Comparison of ENCODE assay signal across 9 mouse cellular contexts in the genomic region with DNA sequence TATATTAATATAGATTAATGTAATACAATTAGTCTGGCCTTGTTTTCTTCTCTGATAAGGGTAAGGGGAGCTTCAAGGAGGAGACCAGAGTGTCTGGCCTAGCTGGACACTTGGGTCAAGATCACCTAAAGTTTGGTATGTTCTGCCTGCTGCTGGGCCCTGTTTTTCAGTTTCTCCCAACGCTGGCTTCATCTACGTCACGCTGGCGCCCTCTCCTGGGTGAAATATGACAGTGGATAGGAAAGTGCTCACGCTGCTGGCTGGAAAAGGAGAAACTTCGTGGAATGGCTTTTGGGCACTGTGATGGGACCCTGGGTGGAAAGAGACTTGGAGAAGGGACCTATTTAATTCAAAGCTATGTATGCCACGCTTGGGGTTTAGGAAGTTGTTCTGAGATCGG. TPM values are rescaled to one million over a fixed set of nuclear protein-coding genes. Genes with fewer than 3 reads are reported as not detected.
DNase-seq lines count a peak whose midpoint lies in the region; ATAC-seq and TF ChIP-seq lines count a peak whose summit lies in the region.
"Had no signal": no experiment of that assay in that cellular context is flagged by ENCODE, and none has a peak within 500 bp of the region (broad histone marks: within the 10 kb centered on the region; RNA-seq: fewer than 3 reads in every experiment).

No protein-coding gene starts in this region.

- H3K9me3 ChIP-seq in heart, embryonic 15.5 days (replicated peaks): no peaks in the 10 kb centered on the region
- H3K9me3 ChIP-seq: neural tube, embryonic 12.5 days had no signal

- peaks cover 12% of the 10 kb centered on the region for H3K4me1 ChIP-seq in heart, embryonic 15.5 days (replicated peaks)
- peaks cover 7% of the 10 kb centered on the region; the same call in 1 of the 2 replicates for H3K4me1 ChIP-seq in lung, adult 2 months (ENCODE audit: control insufficient read depth, insufficient read depth, low read length)
- H3K4me1 ChIP-seq: neural tube, embryonic 12.5 days had no signal

- peak; percentile 96 for TF ChIP-seq CTCF in brain, embryonic 14.5 days (IDR thresholded peaks at IDR 0.05; ENCODE audit: borderline replicate concordance, extremely low read depth, insufficient read depth, insufficient read length)
- TF ChIP-seq CTCF in layer of hippocampus, adult 2 months (conservative IDR thresholded peaks at IDR 0.05): peak; percentile 99
- peak; percentile 98 for TF ChIP-seq CTCF in lung, adult 2 months (IDR thresholded peaks at IDR 0.05; ENCODE audit: insufficient read depth, low read length)

- H3K4me3 ChIP-seq in heart, embryonic 15.5 days: no peak overlapping the region
- H3K4me3 ChIP-seq in layer of hippocampus, adult 2 months: no peak overlapping the region
- H3K4me3 ChIP-seq in lung, adult 2 months (replicated peaks; ENCODE audit: extremely low read depth, low read depth, low read length): no peak overlapping the region
- H3K4me3 ChIP-seq: neural tube, embryonic 12.5 days had no signal

- peak; percentile 71 for DNase-seq in ES-CJ7 (ENCODE audit: low read depth, low spot score)
- DNase-seq in brain, embryonic 14.5 days (ENCODE audit: low read depth): peak; percentile 86
- DNase-seq in fibroblast of lung, adult 2 months (ENCODE audit: low read depth): peak; percentile 54
- DNase-seq in layer of hippocampus, adult 2 months (ENCODE audit: low spot score in 2 of 2): peak; percentile 81 to 88
- peak; percentile 85 for DNase-seq in lung, adult 2 months
- DNase-seq in retina, postnatal 1 day: peak; percentile 84
- DNase-seq in thymus, postnatal 36 days: peak; percentile 66 to 73

- no peaks in the 10 kb centered on the region for H3K36me3 ChIP-seq in heart, embryonic 15.5 days
- H3K36me3 ChIP-seq: neural tube, embryonic 12.5 days had no signal

- H3K27me3 ChIP-seq in heart, embryonic 15.5 days: no peaks in the 10 kb centered on the region
- H3K27me3 ChIP-seq: neural tube, embryonic 12.5 days had no signal

- WGBS in heart, embryonic 15.5 days: 1% methylated on average over 8 of the region's 8 CpGs
- WGBS in lung, adult 2 months: under 1% methylated on average over 8 of the region's 8 CpGs

- H3K4me2 ChIP-seq in heart, embryonic 15.5 days: peak overlapping the region; percentile 38
- H3K4me2 ChIP-seq: neural tube, embryonic 12.5 days had no signal

- no peak overlapping the region for H3K9ac ChIP-seq in heart, embryonic 15.5 days
- H3K9ac ChIP-seq: neural tube, embryonic 12.5 days had no signal

- H3K27ac ChIP-seq in heart, embryonic 15.5 days: no peak overlapping the region
- no peak overlapping the region for H3K27ac ChIP-seq in layer of hippocampus, adult 2 months
- H3K27ac ChIP-seq: neural tube, embryonic 12.5 days had no signal

- ATAC-seq in heart, embryonic 15.5 days (replicated peaks; ENCODE audit: insufficient number of reproducible peaks, insufficient read depth, low FRiP score, low read depth): 0 out of 2 replicates have a peak, but pooled peaks have one; percentile 22

- TF ChIP-seq POLR2A in brain, embryonic 14.5 days (IDR thresholded peaks at IDR 0.05; ENCODE audit: borderline replicate concordance, extremely low read depth, insufficient read depth, insufficient read length, poor library complexity, severe bottlenecking): no peak
- TF ChIP-seq POLR2A in lung, adult 2 months (IDR thresholded peaks at IDR 0.05; ENCODE audit: borderline replicate concordance, extremely low read depth, low read depth, low read length): no peak

RNA-seq across cellular contexts. Expression of a gene that starts 36.8 kb away (rescaled TPM):
- polyA plus RNA-seq in brain, embryonic 14.5 days (2012; rRNA removed): 0.98 and 1.8 TPM in 2 replicates
- polyA plus RNA-seq in heart, embryonic 15.5 days (2015; fragmentation: Nextera tagmentation; extraction: Ambion mirVana): 1.4 and 1.9 TPM in 2 replicates
- total RNA-seq in layer of hippocampus, adult 2 months (2021): 1 to 10 TPM; 3.2 to 4.2 TPM
- 2.2 and 6.1 TPM in 2 replicates for polyA plus RNA-seq in lung, adult 2 months (2012; rRNA removed)

RNA-seq across cellular contexts. Expression of a gene that starts 55.9 kb away (rescaled TPM):
- 18.0 and 24.4 TPM in 2 replicates for polyA plus RNA-seq in brain, embryonic 14.5 days (2012; rRNA removed)
- polyA plus RNA-seq in heart, embryonic 15.5 days (2015; fragmentation: Nextera tagmentation; extraction: Ambion mirVana): 82.2 and 89.1 TPM in 2 replicates
- total RNA-seq in layer of hippocampus, adult 2 months (2021): 10 to 100 TPM; 30.9 to 38.9 TPM
- 96.8 and 144 TPM in 2 replicates for polyA plus RNA-seq in lung, adult 2 months (2012; rRNA removed)
